Mouse (Mus musculus): Measurements from ENCODE around the gene Olfr287.

The Olfr287 gene

DNA sequence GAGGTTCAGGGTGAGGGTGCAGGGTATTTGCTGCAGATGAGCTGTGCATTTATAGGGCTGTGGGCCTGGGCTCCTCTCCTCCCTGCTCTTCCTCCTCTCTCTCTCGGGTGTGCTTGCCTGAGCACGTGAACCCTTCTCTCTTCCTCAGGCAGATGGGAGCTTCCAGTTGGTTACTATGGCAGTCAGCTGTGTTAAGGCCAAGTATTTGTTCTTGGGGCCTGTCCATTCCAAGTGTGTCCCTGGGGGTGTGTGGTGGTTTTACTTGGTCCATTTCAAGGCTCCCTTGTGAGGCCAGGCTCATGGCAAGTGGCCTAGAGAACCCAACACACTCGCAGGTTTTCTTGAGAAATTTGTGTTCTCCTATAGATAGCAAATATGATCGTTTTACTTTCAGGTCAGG is at the start of gene Olfr287, which contains the start of gene Gm44579:
Gene Olfr287, minus strand, starts transcription at position 180 of the 400 bp plus-strand sequence.
Gene Gm44579, minus strand, starts transcription at position 101 of the 400 bp plus-strand sequence.
- in situ Hi-C loops (cut with MseI, MboI) = no loop called here

DNA sequence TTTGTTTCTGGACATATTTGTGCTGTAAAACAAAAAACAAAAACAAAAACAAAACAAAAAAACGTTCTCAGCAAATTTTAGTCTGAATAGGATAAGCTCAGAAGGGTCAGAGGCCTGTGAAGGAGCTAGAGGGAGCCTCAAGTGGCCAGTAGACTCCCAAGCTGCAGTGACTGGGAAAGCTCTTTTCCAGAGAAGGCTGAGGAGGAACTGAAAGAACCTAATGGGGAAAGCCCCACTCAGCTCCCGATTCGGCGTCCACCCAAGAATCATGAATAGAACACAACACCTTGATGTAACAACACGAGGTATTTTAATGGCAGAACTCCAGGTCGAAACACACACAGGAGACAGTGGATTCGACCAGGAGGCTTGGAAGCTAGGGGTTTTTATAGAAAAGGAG is 36.9 kb upstream of the Olfr287 start:
- in situ Hi-C loops (cut with MseI, MboI) = no loop called here

DNA sequence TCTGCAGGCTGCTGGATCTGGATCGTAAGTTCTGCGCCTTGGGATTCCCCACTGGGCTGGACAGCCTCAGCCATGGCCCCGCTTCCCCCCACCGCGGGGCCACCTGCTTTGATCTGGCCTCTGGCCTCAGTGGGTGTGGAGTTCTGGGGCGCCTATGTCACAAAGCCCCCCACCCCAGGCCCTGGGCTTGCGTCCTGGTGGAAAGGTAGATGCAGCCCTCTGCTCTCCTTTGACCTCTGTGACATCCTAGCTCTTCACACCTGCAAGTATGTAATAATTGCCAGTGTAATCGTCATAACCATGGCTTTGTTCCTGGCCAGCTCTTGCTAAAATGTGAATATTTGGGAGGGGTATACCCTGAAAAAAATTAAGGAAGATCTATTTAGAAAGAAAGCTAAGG is 36.3 kb upstream of the Olfr287 start, which contains the start of gene H1fnt:
Gene H1fnt, minus strand, starts transcription at position 101 of the 400 bp plus-strand sequence.
- in situ Hi-C loops (cut with MseI, MboI) = no loop called here

DNA sequence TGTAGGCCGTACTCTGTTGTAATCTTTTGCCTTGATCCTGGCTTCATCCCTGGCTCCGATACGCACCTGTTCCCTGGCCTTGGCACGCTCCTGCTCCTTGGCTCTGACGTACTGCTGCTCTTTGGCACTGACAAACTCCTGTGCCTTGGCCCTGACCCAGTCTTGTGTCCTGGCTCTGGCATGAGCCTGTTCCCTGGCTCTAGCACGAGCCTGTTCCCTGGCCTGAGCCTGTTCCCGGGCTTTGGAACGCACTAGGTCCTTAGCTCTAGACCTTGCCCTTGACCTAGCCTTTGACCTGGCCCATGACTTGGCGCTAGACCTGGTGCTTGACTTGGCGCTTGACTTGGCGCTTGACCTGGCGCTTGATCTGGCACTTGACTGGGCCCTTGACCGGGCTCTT is 35.4 kb upstream of the Olfr287 start:
- in situ Hi-C loops (cut with MseI, MboI) = no loop called here

DNA sequence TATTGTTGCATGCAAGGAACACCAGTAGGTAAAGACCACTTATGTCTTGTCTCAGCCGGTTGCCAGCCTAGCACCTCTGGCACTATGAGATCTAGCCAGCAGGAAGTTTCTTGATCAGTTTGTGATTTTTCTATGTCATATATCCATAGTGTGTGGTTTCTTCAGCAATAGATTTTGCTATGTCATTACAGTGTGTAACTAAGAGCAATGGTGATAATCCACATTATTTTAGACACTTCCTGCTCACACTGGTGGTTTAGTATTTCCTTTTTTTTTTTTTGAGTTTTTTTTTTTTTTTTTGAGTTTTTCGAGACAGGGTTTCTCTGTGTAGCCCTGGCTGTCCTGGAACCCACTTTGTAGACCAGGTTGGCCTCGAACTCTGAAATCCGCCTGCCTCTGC is 14.6 kb upstream of the Olfr287 start:
- in situ Hi-C loops (cut with MseI, MboI) = no loop called here

DNA sequence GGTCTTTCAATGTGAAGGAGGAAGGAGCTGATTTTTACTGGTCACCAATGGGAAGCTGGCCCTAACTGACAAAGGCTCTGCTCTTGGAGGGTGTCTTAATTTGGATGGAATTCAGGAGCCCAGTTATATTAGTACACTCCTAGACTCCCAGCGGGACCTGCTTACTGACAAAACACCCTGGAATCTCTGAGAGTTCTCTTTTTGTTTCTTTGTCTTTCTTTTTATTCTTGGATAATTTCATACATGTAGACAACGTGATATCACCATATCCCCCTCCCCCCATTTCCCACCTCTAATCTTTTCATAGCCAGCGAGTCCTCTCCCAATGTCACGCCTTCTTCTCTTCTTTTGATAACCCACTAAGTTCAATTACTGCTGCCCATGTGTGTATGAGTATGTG is 13.5 kb upstream of the Olfr287 start, which contains the start of gene Olfr286:
Gene Olfr286, minus strand, starts transcription at position 101 of the 400 bp plus-strand sequence.
- in situ Hi-C loops (cut with MseI, MboI) = no loop called here

DNA sequence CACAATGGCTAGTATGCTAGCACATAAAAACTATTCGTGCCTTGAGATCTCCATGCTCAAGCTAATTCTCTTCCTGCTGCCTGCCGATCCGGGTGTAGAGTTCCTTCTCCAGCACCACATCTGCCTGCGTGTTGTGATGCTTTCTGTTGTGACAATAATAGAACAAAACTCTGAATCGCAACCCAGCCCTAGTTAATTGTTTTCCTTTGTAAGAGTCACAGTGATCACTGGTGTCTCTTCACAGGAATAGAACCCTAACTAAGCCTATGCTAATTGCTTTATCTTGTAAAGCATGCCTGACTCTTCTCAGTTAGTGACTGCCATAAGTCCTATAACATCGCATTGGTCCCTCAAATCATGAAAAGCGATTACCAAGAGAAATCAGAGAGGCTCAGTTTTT is 5.2 kb upstream of the Olfr287 start:
- in situ Hi-C loops (cut with MseI, MboI) = no loop called here

DNA sequence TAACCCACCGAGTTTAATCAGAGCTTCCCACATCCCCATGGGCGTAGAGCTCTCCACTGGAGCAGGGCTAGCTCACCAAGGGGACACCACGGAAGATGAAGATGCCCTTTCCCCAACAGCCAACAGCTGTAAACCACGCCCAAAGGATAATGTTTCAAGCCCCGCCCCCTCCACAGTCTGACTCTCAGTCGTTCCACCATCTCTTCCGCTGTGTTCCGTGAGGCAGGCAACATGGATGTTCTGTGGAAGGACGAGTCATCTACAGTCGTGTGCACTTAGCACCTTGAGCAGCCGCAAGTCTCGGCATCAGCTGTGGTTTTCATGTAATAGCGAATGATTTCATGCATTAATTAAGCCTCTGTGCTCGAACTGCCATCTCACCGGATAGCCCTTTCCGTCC is 4.8 kb upstream of the Olfr287 start:
- in situ Hi-C loops (cut with MseI, MboI) = no loop called here

DNA sequence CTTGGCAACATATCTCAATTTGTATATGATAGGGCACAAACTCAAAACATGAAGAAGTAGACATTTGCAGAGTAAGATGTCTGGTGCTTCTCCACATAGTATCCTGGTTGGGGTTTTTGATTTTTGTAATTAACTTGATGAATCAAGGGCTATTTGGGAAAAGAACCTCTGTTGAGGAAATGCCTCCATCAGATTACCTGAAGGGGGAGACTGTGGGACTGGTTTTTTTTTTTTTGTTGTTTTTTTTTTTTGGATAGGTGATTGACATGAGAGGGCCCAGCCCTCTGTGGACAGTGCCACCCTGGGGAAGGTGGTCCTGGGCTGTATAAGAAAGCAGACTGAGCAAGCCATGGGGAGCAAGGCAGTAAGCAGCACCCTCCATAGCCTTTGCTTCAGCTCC is 1.5 kb upstream of the Olfr287 start:
- in situ Hi-C loops (cut with MseI, MboI) = no loop called here

DNA sequence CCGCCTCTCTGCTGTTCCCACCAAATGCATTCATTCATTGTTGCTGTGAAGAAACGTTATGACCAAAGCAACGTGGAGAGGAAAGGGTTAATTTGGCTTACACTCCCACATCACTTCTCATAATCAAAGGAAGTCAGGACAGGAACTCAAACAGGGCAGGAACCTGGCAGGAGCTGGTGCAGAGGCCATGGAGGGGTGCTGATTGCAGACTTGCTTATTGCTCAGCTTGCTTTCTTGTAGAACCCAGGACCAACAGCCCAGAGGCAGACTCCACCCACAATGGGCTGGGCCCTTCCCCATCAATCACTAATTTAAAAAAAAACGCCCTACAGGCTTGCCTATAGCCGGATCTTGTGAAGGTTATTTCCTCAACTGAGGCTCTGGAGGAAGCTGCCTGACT is 6.7 kb downstream of the Olfr287 start:
- in situ Hi-C loops (cut with MseI, MboI) = no loop called here

DNA sequence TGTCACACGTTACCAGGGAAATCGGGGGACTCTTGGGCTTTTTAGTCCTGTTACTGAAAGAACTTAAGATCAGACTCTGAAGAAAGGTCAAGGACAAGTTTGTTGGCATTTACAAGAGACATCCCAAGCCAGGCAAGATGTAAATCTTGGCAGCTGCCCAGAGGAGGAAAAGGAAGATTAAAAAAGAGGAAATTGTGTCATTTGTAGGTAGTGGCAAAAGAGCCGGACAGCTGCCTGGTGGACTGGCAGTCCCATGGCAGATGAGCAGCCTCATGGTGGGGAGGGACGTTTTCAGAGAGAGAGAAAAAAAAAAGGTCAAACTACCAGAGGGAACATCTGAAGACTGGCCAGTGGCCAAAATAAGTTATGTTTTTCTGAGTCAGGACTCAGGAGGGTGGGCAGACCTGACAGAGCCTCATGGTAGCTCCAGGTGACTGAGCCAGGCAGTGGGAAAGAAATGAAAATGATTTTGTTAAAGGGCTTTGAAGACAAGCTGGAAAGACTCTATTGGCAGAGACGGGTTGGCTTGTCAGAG is 7.5 kb downstream of the Olfr287 start:
- in situ Hi-C loops (cut with MseI, MboI) = no loop called here

DNA sequence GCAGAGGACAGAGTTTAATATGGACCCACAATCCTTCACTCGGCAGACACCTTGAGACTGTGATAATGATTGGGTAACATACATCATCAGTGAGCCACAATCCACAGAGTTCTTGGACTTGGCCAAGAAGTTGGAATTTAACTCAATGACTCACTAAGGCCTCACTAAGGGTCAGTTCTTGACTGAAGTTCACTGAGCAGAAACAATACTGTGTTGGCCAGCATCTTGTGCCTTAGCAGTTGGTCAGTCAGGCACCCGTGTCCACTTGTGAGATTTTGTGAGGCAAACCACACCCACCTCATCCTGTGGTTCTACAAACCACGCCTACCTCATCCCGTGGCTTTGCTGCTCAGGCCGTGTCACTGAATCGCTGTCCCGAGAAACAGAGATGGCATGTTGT is 11.2 kb downstream of the Olfr287 start:
- in situ Hi-C loops (cut with MseI, MboI) = no loop called here

DNA sequence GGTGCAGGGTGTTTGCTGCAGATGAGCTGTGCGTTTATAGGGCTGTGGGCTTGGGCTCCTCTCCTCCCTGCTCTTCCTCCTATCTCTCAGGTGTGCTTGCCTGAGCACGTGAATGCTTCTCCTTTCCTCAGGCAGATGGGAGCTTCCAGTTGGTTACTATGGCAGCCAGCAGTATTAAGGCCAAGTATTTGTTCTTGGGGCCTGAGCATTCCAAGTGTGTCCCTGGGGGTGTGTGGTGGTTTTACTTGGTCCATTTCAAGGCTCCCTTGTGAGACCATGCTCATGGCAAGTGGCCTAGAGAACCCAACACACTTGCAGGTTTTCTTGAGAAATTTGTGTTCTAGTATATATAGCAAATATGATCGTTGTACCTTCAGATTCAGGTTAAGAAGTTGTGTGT is 25.4 kb downstream of the Olfr287 start, which contains the start of gene Olfr288:
Gene Olfr288, minus strand, starts transcription at position 101 of the 400 bp plus-strand sequence.
- in situ Hi-C loops (cut with MseI, MboI) = no loop called here

DNA sequence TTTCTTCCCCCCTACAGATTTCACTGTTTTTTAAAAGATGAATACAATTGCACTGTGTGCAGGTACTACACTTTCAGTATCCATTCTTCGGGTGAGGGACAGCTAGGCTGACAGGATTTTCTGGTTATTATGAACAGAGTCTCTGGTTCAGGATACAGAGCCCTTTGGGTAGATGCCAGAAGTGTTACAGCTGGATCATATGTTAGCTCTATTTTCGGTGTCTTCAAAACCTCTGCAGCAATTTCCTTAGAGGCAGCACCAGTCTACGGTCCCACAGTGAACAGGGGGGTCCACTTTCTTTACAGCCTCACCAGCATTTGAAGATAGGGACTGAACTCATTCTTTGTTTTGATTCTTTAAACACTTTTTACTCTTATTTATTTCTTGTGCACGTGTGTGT is 36.4 kb downstream of the Olfr287 start:
- in situ Hi-C loops (cut with MseI, MboI) = loop anchor here (5.0 to 10.0 kb wide), 2 partner anchors 208 to 210 kb away; no protein-coding TSS in a partner anchor

DNA sequence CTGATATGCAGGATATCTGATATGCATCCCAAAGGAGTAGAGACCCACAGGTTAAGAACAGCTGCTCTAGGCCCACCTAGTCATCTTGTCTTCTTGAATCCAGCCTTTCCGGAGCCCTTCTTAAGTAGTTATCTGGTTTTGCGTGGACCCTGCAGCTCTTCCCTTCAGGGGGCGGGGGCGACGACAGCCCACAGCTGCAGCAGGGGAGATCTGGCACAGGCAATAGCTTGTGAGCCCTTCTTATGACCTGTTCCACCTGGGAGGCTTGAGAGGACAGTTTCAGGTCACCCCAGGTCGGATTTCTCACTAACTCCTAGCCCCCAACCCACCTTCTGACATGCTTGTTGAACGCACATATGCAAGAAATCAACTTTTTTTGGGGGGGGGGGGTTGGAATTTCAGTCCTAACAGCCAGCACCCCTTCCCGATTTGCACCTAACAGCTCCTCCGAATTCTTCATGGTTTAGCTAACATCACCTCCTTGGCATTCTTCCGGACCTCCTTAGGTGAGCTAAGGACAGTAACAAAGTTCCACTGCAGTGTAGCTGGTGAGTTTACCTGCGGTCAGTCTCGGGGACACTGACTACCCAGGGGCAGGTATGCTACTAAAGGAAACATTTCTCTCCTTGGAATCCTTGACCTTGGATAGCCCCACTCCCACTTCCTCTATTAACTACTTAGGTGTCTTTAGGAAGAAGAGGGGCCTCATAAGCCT is 38.8 kb downstream of the Olfr287 start:
- in situ Hi-C loops (cut with MseI, MboI) = loop anchor here (5.0 to 10.0 kb wide), 2 partner anchors 210 to 213 kb away; no protein-coding TSS in a partner anchor

DNA sequence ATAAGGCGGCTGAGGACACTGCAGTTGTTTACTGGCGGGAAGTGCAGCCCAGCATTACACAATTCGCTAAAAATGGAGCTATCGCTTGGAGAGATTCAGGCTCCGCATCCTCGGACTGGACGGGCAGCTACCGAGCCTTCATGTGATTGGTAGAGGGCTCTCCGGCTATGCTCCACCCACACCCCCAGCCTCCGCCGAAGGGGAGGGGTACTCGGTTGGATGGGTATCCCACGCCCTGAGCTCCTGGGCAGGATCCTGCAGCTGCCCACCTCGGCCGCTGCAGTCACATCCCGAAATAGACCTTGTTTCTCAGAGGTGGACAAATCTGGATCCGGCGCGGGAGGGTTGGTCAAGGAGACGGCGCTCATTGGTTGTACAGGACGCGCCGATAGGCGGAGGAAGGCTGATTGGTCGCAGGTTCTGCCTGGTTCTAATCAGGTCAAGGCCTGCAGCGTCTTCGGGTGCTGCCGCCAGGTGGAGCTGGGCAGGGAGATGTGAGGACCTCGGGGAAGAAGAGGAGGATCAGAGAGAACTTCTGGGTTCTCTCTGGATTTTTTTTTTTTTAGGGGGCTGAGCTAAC is 39.6 kb downstream of the Olfr287 start:
- in situ Hi-C loops (cut with MseI, MboI) = loop anchor here (5.0 to 10.0 kb wide), 2 partner anchors 211 to 214 kb away; no protein-coding TSS in a partner anchor

DNA sequence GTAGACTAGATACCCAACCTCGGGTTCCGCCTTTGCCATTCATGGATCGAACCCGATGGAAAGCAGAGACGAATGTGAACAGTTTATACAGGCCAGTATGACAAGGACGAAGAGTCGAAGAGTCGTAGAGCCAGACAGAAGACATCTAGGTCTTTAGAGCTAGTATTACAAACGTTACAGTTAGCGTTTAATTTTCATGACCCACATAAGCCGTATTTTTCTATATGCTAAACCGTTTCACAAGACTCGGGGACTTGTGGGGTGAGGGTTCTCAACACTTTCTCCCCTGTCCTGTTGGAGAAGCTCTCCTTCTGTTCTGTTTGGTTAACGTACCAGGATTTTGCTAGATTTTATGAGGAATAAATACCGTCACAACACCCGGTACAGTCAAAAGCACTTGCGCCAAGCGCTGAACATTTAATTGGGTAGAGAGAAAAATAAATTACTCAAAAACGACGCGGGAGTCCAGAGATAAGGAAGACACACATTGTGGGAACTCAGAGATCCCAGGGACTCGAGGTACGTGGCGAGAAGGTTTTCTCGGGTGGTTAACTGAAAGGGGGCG is 40.2 kb downstream of the Olfr287 start:
- in situ Hi-C loops (cut with MseI, MboI) = loop anchor here (5.0 to 10.0 kb wide), 2 partner anchors 212 to 214 kb away; no protein-coding TSS in a partner anchor

DNA sequence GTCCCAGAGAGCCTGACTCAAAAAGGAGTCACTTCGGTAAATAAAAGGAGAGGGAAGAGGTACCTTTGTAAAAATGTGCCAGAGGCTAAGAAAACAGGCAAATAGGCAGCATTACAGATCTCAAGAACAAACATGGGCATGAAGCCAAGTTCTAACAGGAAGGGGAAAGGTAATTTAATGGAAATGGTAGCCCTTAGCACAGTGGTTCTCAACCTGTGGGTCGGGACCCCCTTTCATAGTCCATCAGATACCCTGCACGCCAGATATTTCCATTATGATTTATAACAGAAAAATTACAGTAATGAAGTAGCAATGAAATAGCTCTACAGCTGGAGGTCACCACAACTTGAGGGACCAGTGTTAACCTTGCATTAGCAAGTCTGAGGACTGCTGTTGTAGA is 43.5 kb downstream of the Olfr287 start:
- in situ Hi-C loops (cut with MseI, MboI) = no loop called here

DNA sequence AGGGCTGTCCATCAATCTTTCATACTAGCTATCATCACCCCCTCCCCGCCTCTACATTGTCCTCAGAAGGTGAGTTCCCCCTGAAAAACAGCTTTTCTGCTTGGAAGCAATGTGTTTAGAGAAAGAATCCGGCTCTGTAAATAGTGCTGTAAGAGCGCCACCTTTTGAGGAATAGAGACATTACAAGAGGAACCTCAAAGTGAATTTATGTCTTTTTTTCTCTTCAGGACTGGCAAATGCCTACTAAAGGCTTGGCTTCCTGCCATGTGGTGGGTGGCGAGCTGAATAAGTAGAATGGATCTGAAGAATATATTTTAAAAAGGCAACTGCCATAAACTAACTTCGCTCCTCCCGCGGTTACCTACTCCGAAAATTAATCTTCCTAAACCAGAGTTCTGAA is 47.0 kb downstream of the Olfr287 start:
- in situ Hi-C loops (cut with MseI, MboI) = loop anchor here in 1 of 2 experiments (5.0 kb wide), 1 partner anchor 87 kb away; no protein-coding TSS in a partner anchor

DNA sequence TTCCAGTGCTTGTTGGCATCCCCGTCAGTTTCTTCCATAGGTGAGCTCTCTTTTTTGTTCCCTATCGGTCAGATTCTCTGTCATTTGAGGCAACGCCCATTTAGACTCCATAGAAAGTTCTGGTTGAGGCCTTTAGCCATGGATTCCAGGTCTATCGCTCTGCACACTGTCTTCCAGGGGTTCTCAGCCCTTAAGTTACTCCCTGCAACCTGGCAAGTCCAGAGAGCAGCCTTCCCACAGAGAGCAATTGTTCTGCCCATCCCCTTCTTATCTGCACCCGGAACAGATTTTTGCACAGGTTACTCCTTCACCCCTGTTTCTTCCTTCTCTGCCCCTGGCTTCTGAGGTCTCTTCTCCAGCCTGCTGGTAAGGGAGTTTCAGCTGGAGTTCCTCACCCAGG is 48.7 kb downstream of the Olfr287 start:
- in situ Hi-C loops (cut with MseI, MboI) = loop anchor here in 1 of 2 experiments (5.0 kb wide), 1 partner anchor 85 kb away; no protein-coding TSS in a partner anchor

DNA sequence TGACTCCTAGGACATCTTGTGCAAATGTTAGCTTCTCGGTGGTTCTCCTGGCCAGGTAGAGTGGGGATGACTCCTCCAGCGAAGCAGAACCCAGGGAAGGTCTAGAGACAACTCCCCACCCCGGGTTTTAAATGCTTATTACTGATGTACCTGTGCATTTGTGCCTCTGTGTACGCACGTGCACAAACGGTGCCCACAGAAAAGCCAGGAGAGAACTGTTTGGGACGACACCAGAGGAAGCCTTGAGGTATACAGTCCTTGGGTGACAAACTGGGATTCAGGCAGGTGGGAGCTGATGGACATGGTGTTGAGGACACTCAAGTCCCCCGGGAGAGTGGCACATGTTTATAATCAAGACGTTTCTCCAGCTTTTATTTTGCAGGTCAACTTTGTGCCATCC is 49.9 kb downstream of the Olfr287 start:
- in situ Hi-C loops (cut with MseI, MboI) = loop anchor here in 1 of 2 experiments (5.0 kb wide), 1 partner anchor 84 kb away; no protein-coding TSS in a partner anchor

DNA sequence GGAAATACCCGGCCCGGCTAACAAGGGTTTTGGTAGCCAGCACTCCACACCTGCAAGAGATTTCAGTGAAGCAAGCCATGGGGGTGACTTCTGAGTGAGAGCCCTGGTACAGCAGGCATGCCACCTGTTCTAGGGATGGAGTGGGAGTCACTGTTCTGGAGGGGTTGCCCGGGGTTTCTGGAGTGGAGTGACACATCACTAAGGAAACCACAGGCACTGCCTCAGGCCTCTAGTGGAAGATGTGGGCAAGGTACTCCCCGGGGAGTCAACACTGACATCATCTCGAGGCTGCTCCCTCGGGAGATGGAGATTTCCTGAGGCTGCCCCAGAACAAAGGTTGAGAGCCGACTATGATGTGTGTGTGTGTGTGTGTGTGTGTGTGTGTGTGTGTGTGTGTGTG is 50.5 kb downstream of the Olfr287 start:
- in situ Hi-C loops (cut with MseI, MboI) = loop anchor here in 1 of 2 experiments (5.0 kb wide), 1 partner anchor 83 kb away; no protein-coding TSS in a partner anchor

Measured in mouse trophoblast stem cell (cell line).